Mouse (Mus musculus) layer of hippocampus, postnatal 36 days (tissue): ENCODE results near the gene Irak4. TPM values are rescaled to one million over a fixed set of nuclear protein-coding genes. Genes with fewer than 3 reads are reported as not detected.

Experiments
- DNase-seq, 2 experiments: peaks; one replicate each; pipeline ENCODE4 v3.0.0; 2022
- total RNA-seq, 2 experiments: library from RNA; stranded (reverse); gene quantifications; 2 replicates each; pipeline ENCODE4 v1.2.3; 2021

Gene Irak4
- total RNA-seq, 2 experiments from 2014 or later, result 1.8 to 2.3 TPM

GRCm38 (mm10) chr15:94628830-94629601 lies 85.6 kb downstream of the Irak4 start, which contains the start of gene Tmem117:
Gene Tmem117 (plus strand): TSS chr15:94629232.
- DNase-seq, result no peak

- no peak for DNase-seq
Observed at GRCm38 (mm10) chr15:94630553-94630952, 87.1 kb downstream of the Irak4 start.

Other genes starting within 250 kb of the Irak4 start
- gene Adamts20, start 78.2 kb upstream of the Irak4 start, total RNA-seq, result 10 to 100 TPM; 12.0 to 16.3 TPM
- gene Pus7l, start 96 bp upstream of the Irak4 start, total RNA-seq, result 1 to 10 TPM; 3.5 to 3.9 TPM
- gene Twf1, start 46.2 kb downstream of the Irak4 start, total RNA-seq, result 10 to 100 TPM; 48.7 to 64.7 TPM
- 1 to 10 TPM; 7.5 to 9.8 TPM for gene Tmem117, start 85.6 kb downstream of the Irak4 start, total RNA-seq